Mouse (Mus musculus) mouse trophoblast stem cell (cell line): ENCODE results near the gene Pidd1.

ENCODE experiments used
- in situ Hi-C, 2 experiments: fragments of 300-500 bp; cut with MseI, MboI; formaldehyde crosslinking; loops; 2 replicates in 1 of 2; 3 replicates in 1 of 2; pipeline ENCODE4 v1.15.1; 2025

Gene Pidd1

DNA sequence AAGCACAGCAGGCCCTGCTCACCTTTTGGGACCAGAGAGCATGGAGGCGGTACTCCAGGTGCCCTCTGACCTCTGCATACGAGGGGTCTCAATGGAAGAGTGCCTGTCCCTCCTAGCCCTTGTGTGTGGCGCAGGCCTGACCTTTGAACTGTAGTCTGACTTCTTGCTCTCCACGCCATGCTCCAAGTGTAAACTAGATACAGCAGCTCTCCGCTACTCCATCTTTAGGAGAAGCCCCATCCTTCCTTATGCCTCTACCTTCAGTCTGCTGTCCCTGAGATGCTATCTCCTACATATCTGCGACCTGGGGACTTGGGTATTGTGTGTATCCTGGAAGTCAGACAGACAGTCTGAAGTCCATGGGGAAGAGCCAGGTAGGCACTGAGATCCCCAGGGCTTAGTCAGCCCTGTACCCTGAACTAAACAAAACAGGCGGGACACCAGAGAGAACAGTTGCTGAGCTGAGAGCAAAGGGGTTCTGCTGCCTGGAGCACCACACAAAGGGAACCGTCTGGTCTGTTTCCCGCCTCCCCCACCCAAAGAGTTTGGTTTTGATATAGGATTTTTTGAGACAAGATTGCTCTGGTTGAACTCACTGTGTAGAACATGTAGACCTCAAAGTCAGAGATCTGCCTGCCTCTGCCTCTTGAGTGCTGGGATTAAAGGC lies 7.8 kb downstream of the Pidd1 start:
- in situ Hi-C loops = no loop called here

DNA sequence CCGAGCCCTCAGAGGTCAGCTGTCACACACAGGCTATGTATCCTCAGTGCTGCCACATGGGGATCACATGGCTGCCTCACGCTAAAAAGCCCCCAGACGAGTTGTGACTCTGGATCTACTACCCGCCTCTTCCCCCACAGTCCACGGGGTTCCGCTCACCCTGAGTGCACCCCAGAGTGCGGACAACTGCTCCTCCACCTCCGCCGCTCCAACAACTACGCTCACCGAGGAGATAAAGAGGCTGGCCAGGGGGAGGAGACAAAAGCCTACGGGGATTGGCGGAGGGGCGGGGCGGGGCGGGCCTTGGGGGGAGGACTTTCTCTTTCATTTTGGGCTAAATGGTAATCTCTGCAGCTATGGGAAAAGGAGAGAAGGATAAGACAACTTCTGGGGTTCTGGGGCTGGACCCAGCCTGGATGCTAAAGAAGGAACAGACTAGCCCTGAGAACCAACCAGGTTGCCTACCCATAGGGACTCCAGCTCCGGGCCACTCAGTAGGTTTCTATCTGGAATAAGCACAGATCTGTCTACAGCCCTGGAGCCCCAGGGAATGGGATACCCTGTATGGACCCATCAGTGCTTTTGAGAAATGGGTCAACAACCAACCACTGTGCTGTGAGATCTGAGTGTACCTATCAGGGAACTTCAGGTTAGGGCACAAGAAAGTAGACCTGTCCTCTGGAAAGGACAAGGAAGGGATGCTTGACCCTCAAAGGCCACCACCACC lies 8.5 kb downstream of the Pidd1 start:
- in situ Hi-C loops = no loop called here

DNA sequence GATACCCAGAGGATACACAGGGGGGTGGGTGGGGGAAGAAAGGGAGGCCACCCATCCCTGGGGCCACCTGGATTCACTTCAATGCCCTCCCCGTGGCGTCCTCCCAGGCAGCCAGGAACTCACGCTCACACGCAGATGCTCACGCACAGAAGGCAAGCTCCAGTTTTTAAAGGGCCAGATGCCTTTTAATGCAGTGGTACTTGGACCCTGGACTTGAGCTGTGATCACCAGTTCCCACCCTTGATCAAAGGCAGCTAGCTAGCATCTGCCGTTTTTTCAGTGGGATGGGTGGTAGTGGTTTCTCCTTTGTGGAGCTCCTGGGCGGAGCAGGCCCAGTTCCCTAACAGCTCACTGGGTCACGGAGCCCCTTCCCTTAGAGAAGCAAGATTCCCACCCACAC lies 9.4 kb downstream of the Pidd1 start:
- in situ Hi-C loops = no loop called here

DNA sequence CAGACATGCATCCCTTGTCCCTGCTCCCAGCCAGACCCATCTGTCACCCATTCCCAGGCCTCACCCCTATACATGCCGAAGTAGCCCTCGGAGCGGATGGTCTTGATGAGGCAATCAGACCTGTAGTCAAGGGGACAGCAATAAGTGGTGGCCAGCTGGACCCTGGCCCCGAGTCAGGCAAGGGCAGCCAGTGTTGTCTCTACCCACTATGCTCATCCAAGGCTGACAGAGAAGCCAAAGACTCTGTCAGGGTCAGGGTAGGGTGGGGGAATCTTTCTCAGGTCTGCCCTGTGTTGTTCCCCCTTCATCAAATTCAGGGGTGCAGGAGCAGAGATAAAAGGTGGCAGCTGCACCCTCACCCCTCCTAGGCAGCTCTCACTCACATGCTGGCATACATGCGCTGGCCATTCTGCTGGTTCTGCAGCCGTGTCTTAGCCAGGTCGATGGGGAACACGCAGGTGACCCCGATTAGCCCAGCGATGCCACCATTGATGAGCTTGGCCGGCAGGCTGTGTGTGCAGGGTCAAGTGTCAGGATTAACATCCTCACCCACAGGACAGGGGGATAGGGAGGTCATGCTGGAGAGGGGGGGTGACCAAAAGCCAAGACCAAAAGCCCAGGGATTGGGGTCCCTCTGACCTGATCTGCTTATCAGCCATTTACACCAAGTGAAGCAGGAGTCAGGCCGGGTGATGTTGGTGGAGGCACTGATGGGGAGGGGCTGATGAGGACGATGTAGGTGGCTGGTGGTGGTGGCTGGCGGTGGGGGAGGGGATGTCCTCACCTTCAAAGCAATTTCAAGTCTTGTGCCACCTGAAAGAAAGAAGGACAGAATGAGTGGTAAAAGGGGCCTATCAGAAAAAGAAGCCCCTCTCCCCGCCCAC lies 10.1 kb downstream of the Pidd1 start:
- in situ Hi-C loops = no loop called here

DNA sequence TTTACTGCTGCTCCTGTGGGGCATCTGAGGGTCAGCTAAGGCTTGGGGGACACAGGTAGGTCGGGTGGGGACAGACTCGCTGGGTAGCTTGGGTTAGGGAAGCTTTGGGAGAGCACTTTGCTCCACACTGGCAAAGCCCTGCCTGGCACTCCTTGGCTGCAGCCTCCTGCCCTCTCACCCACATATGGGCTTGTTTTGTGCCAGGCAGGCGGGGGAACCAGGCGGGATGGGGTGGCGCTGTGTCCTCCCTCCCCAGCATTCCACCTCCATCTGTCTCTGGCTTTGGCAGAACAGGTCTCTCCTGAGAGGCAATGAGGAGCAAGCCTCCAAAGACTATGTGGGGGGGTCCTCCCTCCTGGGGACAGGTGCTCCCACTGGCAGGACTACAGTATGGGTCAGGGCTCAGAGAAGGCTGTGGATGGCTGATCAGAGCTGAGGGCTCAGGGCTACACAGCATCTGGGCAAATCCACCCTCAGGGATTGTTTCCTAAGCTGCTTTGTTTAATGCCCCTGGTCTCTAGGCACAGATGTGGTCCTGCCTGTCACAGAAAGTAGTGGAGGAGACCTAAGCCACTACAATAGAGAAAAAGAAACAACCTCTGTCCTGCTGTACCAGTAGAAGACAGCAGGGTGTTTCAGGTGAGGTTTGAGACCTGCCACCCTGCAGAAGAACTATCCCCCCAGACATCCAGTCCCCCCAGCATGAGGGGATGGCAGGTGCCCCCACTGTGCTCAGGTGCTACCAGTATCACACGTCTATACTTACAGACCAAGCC lies 10.9 kb downstream of the Pidd1 start:
- in situ Hi-C loops = no loop called here

DNA sequence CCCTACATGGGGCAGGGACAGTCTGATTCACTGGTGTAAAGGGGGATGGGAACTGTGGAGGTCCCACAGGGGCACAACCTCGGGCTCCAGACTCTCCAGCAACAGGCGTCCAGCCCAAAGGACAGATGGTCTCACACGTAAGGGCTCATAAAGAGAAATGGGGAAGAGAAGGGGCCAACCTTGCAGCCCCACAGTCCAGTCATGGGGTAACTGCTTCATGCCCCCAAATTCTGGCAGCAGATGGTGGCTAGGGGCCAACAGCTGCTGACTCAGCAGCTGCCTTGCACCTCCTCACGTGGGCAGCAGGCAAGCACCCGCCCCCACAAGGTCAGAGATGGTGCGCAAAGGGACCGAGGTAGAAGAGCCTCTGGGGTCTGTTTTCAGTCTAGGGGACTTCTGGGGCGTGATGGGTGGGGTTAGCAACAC lies 11.6 kb downstream of the Pidd1 start:
- in situ Hi-C loops = no loop called here

DNA sequence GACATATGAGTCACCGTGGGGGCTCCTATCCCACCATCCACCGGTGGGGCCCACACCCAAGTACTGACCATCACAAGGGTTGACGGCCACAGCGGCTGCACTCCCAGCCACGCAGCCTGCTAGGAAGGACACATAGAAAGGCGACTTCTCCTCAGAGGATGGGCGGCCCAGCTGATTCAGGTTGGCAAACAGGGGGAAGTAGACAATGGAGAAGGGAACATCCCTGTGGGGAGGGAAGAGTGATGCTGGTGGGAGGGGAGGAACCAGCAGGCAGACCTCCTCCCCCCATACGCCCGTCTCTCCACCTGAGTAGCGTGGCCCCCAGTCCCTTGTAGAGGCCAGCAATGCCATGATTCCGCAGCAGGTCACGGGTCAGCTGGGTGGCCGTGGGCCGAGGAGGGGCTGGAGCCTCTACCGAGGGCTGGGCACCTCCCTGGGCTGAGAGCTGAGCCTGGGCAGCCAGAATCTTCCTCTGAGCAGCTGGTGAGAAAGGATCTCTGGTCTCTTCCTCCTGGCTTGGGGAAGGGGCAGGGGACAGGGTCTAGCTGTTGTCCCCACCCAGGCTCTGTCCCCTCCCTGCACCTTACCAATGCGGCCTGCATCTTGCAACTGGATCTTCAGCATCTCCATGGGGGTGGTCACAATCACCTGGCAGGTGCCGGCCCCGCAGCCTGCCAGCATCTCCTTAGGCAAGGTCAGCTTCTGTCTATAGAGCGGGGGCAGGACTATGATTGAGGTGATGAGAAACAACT lies 12.2 kb downstream of the Pidd1 start:
- in situ Hi-C loops = no loop called here

DNA sequence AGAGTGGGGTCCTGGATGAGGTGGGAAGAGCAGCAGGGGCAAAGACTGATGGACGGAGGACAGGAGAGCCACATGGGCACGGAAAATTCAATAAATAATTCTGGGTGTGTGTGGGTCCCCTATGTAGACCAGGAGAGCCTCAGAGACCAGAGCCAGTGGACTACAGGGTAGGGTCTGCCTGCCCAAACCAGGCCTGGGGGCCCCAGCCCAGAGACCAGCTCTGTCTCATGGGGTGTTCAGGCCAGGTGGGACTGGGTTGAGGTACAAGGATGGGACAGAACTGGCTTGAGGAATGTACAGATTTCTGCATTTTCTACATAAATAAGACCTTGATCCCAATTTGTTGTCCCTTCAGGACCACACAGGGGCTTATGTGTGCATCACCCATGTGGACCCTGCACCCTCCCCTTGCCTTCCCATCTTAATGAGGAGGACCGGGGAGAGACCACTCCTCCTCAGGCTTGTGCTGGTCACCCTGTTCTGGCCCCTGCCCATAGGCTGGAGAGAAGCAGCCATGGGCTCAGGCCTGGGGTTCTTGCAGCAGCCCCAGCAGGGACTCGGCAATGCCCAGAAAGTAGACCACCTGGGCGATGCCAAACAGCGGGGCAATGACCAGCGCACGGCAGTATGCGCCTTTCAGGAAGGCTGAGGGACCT lies 13.1 kb downstream of the Pidd1 start:
- in situ Hi-C loops = no loop called here

DNA sequence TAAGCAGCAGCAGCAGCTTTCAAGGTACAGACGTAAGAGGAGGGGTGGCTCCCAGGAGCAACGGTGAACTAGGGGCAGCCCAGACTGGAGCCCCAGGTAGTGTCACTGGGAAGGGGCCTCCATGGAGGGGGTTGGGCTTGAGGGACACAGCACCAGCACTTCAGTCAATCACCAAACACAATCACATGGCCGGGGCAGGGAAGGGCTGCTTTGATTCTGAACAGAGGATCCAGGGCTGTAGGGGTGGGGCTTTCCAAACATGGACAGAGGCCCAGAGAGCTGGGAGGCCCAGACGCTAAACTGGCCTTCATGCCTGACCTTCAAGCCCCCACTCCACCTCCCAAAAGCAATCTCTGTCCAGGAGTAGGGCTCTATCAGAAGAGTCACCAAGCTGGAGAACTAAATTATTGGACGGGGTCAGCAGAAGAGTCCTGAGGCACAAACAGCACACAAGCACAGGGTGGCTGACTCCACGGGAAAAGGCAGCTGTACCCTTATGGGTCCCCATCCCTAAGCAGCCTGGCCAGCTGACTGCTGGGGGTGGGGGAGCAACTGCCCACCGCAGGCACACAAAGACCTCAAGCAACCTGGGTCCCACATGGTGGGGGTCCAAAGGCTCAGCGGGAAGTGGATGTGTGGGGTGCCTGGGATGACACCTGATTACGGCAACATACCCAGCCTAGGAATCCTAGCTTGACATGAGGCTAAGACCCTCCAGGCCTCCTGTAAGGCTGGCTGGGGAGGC lies 13.8 kb downstream of the Pidd1 start:
- in situ Hi-C loops = no loop called here

DNA sequence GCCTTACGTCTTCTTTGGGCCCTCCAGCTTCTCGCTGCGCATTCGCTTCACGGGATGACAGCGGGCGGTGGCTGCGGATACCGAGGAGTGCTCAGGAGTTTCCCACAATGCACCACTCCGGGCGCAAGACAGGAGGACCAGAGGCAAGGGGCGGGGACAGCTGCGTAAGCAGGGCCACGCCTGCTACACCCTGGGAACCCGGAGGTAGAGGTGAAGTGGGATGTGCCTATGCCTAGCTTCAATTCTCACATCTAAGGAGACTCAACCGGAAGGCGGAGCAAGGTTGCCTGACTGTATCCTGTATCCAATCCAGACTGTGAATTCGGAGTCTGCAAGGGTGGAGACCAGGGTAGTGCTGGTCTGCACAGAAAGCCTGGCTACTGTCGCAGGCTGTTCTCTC lies 14.5 kb downstream of the Pidd1 start, which contains the start of gene Cend1:
TSS of gene Cend1 (minus strand) at position 182 of the 400 bp plus-strand sequence.
- in situ Hi-C loops = no loop called here

DNA sequence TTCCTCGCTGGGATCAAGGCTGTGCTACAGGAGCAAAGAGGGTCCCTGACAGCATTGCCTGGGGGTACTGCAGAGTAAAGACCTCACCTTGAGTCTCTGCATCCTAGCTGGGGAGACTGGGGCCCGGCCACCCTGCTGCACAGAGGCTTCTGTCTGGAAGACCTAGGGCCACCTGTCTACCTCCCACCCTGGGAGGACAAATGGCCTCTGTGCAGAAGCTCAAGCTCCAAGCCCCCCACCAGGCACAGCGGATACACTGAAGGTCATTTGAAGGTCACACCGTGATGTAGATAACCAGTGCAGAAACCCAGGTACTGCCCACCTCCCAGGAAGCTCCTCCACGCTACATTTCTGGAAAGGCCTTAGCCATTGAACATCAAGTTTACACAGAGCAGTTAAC lies 15.1 kb downstream of the Pidd1 start:
- in situ Hi-C loops = no loop called here

DNA sequence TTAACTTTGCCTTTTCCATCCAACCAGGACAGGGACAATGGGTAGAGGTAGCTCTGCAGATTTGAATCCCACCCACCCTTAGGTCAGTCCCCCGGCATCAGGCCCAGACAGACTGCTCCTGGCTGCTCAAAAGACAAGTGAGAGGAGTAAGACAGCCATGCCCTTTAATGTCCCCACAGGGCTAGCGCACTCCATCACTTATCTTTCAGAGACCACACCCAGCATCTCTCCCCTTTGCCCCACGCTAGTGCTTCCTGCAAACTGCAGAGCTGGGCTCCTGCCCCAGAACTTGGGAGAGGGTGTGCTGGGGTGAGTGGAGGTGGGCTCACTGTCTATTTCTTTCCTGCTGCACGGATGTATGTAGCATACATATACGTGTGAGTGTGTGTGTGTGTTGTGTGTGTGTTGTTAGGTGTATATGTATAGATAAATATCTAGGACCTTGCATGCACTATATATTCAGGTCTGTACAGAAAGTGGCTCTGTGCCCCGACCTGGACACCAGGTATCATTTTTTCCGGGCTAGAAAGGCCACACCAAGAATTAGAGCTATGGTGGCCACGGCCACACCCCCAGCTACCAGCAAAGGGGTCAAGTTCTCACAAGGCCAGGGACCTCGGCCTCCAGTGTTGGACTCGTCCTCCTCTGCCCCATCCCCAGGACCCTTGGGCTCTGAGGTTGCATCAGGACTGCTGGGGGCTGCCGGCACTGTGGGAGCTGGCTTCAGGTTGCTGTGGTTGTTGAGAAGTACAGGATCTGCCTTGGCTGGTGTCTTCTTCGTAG lies 16.7 kb downstream of the Pidd1 start:
- in situ Hi-C loops = no loop called here

DNA sequence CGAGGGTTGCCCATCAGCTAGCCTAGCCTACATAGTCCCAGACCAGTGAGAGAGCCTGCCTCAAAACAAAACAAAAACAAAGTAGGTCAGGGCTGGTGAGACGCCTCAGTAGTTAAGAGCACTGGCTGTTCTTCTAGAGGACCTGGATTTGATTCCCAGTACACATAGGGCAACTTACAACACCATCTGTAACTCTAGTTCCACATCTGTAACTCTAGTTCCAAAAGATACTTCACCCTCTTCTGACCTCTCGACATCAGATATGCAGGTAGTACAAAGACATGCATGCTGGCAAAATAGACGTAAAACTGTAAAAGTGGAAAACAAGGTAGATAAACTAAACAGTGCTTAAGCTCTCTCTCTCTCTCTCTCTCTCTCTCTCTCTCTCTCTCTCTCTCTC lies 20.0 kb downstream of the Pidd1 start:
- in situ Hi-C loops = no loop called here

DNA sequence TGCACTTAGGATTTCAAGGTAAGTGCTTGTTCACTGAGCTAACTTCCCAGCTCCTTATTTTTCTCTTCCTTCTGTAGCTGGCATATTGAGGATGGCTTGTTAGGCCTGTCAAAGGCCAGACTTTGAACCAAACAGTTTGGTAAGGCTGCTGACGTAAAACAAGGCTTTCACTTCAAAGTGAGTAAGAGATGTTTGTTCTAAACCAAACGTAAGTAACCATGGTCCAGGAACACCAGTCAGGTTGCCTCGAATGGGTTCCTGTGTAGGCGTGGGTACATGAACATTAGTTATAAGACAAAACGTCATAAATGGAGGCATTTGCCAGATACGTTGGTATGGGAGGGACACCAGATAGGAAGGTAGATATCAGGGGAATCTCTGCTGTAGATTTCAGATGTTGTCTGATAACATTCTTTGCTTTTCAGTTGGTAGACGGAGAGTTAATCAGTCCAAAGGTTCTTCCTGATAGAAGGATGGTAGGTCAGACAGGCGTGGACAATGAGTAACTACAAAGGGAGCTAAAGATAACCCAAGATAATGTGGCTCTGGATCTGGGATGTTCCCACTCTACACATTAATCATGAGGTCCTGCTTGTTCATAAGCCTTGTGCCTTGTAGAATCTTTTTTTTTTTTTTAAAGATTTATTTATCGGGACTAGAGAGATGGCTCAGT lies 23.7 kb downstream of the Pidd1 start:
- in situ Hi-C loops = no loop called here

DNA sequence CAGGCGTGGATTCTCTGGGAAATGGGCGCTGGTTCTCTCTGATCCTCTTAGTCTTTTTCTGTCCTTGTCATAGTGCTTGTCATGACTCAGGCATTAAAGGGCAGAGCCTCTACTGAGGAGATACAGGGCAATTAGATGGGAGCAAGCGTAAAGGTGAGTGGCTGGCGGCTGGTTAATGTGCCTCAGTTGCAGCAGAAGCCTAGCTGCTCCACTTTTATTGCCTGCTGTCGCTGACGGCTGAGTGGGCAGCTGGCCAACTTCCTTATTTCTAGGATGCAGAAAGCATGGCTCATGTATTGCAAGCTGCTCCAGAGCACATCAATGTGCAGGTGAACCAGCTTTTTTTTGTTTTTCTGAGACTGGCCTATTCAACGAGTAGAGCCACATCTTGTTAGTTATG lies 24.9 kb downstream of the Pidd1 start:
- in situ Hi-C loops = no loop called here

DNA sequence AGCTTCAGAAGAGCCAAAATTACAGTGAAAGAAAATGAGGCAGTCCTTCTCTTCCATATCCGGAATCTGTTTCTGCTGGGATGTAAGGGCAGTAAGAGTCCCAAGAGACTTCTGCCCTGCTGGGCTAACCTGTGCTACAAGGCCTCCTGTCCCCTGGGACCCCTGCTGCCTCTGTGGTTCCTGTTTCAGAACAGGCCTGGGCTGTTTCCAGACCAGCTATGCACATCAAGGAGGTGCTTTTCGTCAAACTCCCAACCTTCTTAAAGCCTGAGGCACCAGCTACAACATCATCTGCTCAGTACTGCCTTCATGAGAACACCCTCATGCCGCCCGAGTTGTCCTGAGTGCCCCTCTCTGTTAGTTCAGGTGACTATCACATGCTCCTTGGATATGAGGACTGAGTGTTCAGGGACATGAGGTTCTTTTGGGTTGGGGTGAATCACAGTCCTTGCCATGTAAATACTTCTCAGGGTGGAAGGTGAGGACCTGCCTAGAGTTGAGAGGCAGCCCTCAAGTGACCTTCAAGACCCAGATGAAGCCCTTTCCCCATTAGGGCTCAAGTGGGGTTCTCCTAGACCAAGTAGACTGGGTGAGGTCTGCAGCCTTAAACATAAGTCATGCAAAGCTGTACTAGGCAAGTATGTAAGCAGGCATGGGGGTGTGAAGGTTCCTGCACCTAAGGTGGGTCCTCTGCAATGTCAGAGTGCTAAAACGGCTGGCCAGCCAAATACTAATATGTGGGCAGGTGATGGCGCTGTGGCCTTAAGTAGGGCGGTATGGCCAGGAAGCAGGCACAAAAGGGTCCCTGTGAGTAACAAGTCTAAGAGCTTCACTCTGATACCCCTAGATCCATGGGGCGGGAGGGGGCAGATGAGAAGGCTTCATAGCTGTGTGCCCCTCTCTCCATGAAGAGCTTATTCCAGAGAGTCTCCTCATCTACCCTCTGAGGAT lies 25.8 kb downstream of the Pidd1 start:
- in situ Hi-C loops = no loop called here
